In genomic region chr9:52425413-52425812, GRCm38 (mm10) we compare ENCODE assay signal across 24 mouse cellular contexts.
"Had no signal": no experiment of that assay in that cellular context is flagged by ENCODE, and none has a peak within 500 bp of the region (broad histone marks: within the 10 kb centered on the region; RNA-seq: fewer than 3 reads in every experiment).

No protein-coding gene starts in this region.

- H3K27me3 ChIP-seq: heart, embryonic 13.5 days; heart, embryonic 15.5 days; hindbrain, embryonic 15.5 days; kidney, embryonic 15.5 days; limb, embryonic 13.5 days; limb, embryonic 15.5 days; liver, embryonic 12.5 days had no signal

- H3K4me3 ChIP-seq: heart, adult 2 months; heart, embryonic 13.5 days; heart, embryonic 15.5 days; hindbrain, embryonic 15.5 days; kidney, embryonic 15.5 days; limb, embryonic 13.5 days; limb, embryonic 15.5 days; liver, embryonic 12.5 days had no signal

- H3K36me3 ChIP-seq: heart, embryonic 13.5 days; heart, embryonic 15.5 days; hindbrain, embryonic 15.5 days; kidney, embryonic 15.5 days; limb, embryonic 13.5 days; limb, embryonic 15.5 days; liver, embryonic 12.5 days had no signal

- H3K4me1 ChIP-seq: heart, embryonic 13.5 days; heart, embryonic 15.5 days; hindbrain, embryonic 15.5 days; kidney, embryonic 15.5 days; limb, embryonic 13.5 days; limb, embryonic 15.5 days; liver, embryonic 12.5 days had no signal

- H3K4me2 ChIP-seq: heart, embryonic 11.5 days; heart, embryonic 13.5 days; heart, embryonic 15.5 days; hindbrain, embryonic 15.5 days; kidney, embryonic 15.5 days; limb, embryonic 13.5 days; limb, embryonic 15.5 days; liver, embryonic 12.5 days had no signal

- H3K9me3 ChIP-seq: heart, embryonic 13.5 days; heart, embryonic 15.5 days; hindbrain, embryonic 15.5 days; kidney, embryonic 15.5 days; limb, embryonic 13.5 days; limb, embryonic 15.5 days; liver, embryonic 12.5 days had no signal

- H3K27ac ChIP-seq: heart, adult 2 months; heart, embryonic 13.5 days; heart, embryonic 15.5 days; hindbrain, embryonic 15.5 days; kidney, embryonic 15.5 days; kidney, postnatal 0 days; limb, embryonic 13.5 days; limb, embryonic 15.5 days; liver, embryonic 12.5 days; liver, embryonic 14.5 days had no signal

- ATAC-seq: intestine, embryonic 16.5 days; liver, embryonic 12.5 days had no signal

- DNase-seq: gastrocnemius, postnatal 14 days; gastrocnemius, postnatal 36 days; heart, adult 11 months; heart, adult 2 months; heart, postnatal 14 days; heart, postnatal 36 days; kidney, adult 11 months; kidney, adult 2 months; kidney, adult 9 months; kidney, postnatal 14 days; kidney, postnatal 36 days; layer of hippocampus, adult 9-11 months; layer of hippocampus, postnatal 36 days had no signal

- H3K9ac ChIP-seq: heart, embryonic 13.5 days; heart, embryonic 15.5 days; hindbrain, embryonic 15.5 days; kidney, embryonic 15.5 days; limb, embryonic 13.5 days; limb, embryonic 15.5 days; liver, embryonic 12.5 days; liver, embryonic 14.5 days had no signal
